Mouse (Mus musculus) limb, embryonic 14.5 days (tissue): ENCODE measurements around the gene Olfr1371. TPM values are rescaled to one million over a fixed set of nuclear protein-coding genes. Genes with fewer than 3 reads are reported as not detected.

Experiments used
- ATAC-seq: fragments of 200-750 bp; cut with Nextera tagmentation; 2 replicates; pipeline ENCODE4 v1.8.0; 2017; ENCODE audit warnings: low read depth, moderate number of reproducible peaks, moderate TSS enrichment; ENCODE audit not compliant: low FRiP score
- DNase-seq: peaks from one replicate; pipeline ENCODE4 v3.0.0-alpha.2; 2015; ENCODE audit warnings: low spot score
- H3K27ac ChIP-seq: fragments of 300-500 bp; sonication (generic); replicated peaks from 2 replicates; pipeline ENCODE4 v1.5.1; 2014; ENCODE audit warnings: low read depth, mild to moderate bottlenecking, low read length, moderate library complexity, mixed read lengths
- H3K27me3 ChIP-seq: fragments of 300-500 bp; sonication (generic); 2 replicates; pipeline ENCODE4 v1.6.1; 2014; ENCODE audit warnings: low read length, mixed read lengths; ENCODE audit not compliant: control insufficient read depth, insufficient read depth
- H3K36me3 ChIP-seq: fragments of 300-500 bp; sonication (generic); 2 replicates; pipeline ENCODE4 v1.6.1; 2014; ENCODE audit warnings: mild to moderate bottlenecking, low read length, moderate library complexity, mixed read lengths; ENCODE audit not compliant: control insufficient read depth, insufficient read depth
- H3K4me1 ChIP-seq: fragments of 300-500 bp; sonication (generic); 2 replicates; pipeline ENCODE4 v1.6.1; 2014; ENCODE audit warnings: antibody characterized with exemption, low read length, mixed read lengths; ENCODE audit not compliant: control insufficient read depth, insufficient read depth
- H3K4me2 ChIP-seq: fragments of 300-500 bp; sonication (generic); replicated peaks from 2 replicates; pipeline ENCODE4 v1.6.1; 2014; ENCODE audit warnings: low read depth, mild to moderate bottlenecking, low read length, moderate library complexity; ENCODE audit not compliant: severe bottlenecking
- H3K4me3 ChIP-seq: fragments of 300-500 bp; sonication (generic); replicated peaks from 2 replicates; pipeline ENCODE4 v1.5.1; 2014; ENCODE audit warnings: low read length
- H3K9ac ChIP-seq: fragments of 300-500 bp; sonication (generic); 2 replicates; pipeline ENCODE4 v1.6.1; 2014; ENCODE audit warnings: mild to moderate bottlenecking, low read depth, low read length, moderate library complexity; ENCODE audit not compliant: severe bottlenecking
- H3K9me3 ChIP-seq: fragments of 300-500 bp; sonication (generic); 2 replicates; pipeline ENCODE4 v1.6.1; 2016; ENCODE audit warnings: low read length; ENCODE audit not compliant: control insufficient read depth
- POLR2A ChIP-seq: fragments of 200-500 bp; IDR thresholded peaks from 2 replicates; pipeline ENCODE4 v1.8.0; 2012; ENCODE audit warnings: inconsistent platforms, mild to moderate bottlenecking, moderate library complexity, borderline replicate concordance; ENCODE audit not compliant: insufficient read depth, insufficient read length; ENCODE audit errors: extremely low read depth
- WGBS: fragments of 180-500 bp; shearing (Covaris S2); extraction: QIAGEN DNeasy Blood & Tissue Kit; methylation state at CpG from one replicate; pipeline ENCODE4 v1.1.7; 2014; 5-methylcytosine and 5-hydroxymethylcytosine counted together
- polyA plus RNA-seq, 2 experiments: library from polyadenylated mRNA; depleted of rRNA in 1 of 2; stranded (reverse) in 1 of 2; unstranded in 1 of 2; fragments of >200 nt; fragmentation: Nextera tagmentation in 1 of 2; extraction: Ambion mirVana in 1 of 2; gene quantifications; 2 replicates each; pipeline versions ENCODE4 v1.2.1 to v1.2.3; 2012 to 2014

Olfr1371 gene
- polyA plus RNA-seq, 2 experiments: not detected

GRCm38 (mm10) chr11:52230694-52231093 lies 16.9 kb upstream of the Olfr1371 start:
- Histone ChIP-seq H3K36me3 (no peaks in the 10 kb centered on the region), H3K9me3 (no peaks in the 10 kb centered on the region), H3K27ac (no peak overlapping the region), H3K4me3 (peak overlapping the region; percentile 100; the same call in 1 of the 2 replicates), H3K9ac (peak overlapping the region; percentile 99; the same call in 1 of the 2 replicates), H3K27me3 (no peaks in the 10 kb centered on the region), H3K4me1 (peaks cover 16% of the 10 kb centered on the region; the same call in 1 of the 2 replicates), H3K4me2 (peak overlapping the region; percentile 61)
- no peak for TF ChIP-seq POLR2A
- ATAC-seq (no peak), DNase-seq (no peak)
- WGBS: 53% methylated on average over 5 of the region's 5 CpGs

- DNase-seq: no peak
- WGBS: 78% methylated on average over 7 of the region's 7 CpGs
- no peak for TF ChIP-seq POLR2A
- Histone ChIP-seq H3K9me3 (no peaks in the 10 kb centered on the region), H3K4me2 (no peak overlapping the region), H3K9ac (no peak overlapping the region), H3K4me1 (peaks cover 16% of the 10 kb centered on the region; the same call in 1 of the 2 replicates), H3K27ac (no peak overlapping the region), H3K4me3 (no peak overlapping the region), H3K36me3 (no peaks in the 10 kb centered on the region), H3K27me3 (no peaks in the 10 kb centered on the region)
- ATAC-seq: no peak
Observed at GRCm38 (mm10) chr11:52228722-52229448, 15.1 kb upstream of the Olfr1371 start.

- H3K4me1 ChIP-seq: peaks cover 9% of the 10 kb centered on the region; the same call in 1 of the 2 replicates
- DNase-seq (no peak), ATAC-seq (no peak)
- no peaks in the 10 kb centered on the region for H3K9me3 ChIP-seq
- H3K9ac ChIP-seq: no peak overlapping the region
- 74% methylated on average over 13 of the region's 13 CpGs for WGBS
- no peaks in the 10 kb centered on the region for H3K27me3 ChIP-seq
- no peak overlapping the region for H3K27ac ChIP-seq
- no peaks in the 10 kb centered on the region for H3K36me3 ChIP-seq
- no peak overlapping the region for H3K4me3 ChIP-seq
- no peak overlapping the region for H3K4me2 ChIP-seq
- no peak for TF ChIP-seq POLR2A
Observed at GRCm38 (mm10) chr11:52227466-52228226, 13.9 kb upstream of the Olfr1371 start.

GRCm38 (mm10) chr11:52227053-52227452 lies 13.3 kb upstream of the Olfr1371 start:
- Histone ChIP-seq H3K9ac (no peak overlapping the region), H3K27ac (no peak overlapping the region), H3K36me3 (no peaks in the 10 kb centered on the region), H3K4me1 (peaks cover 9% of the 10 kb centered on the region; the same call in 1 of the 2 replicates), H3K4me3 (no peak overlapping the region), H3K9me3 (no peaks in the 10 kb centered on the region), H3K27me3 (no peaks in the 10 kb centered on the region), H3K4me2 (no peak overlapping the region)
- no peak for DNase-seq
- WGBS: 80% methylated on average over 3 of the region's 3 CpGs
- TF ChIP-seq POLR2A: no peak
- ATAC-seq: no peak

- no peak overlapping the region for H3K4me2 ChIP-seq
- H3K4me3 ChIP-seq: no peak overlapping the region
- no peaks in the 10 kb centered on the region for H3K36me3 ChIP-seq
- H3K4me1 ChIP-seq: peaks cover 9% of the 10 kb centered on the region; the same call in 1 of the 2 replicates
- ATAC-seq (no peak), DNase-seq (no peak)
- no peak overlapping the region for H3K27ac ChIP-seq
- H3K9ac ChIP-seq: no peak overlapping the region
- H3K9me3 ChIP-seq: no peaks in the 10 kb centered on the region
- 61% methylated on average over 3 of the region's 3 CpGs for WGBS
- H3K27me3 ChIP-seq: no peaks in the 10 kb centered on the region
- TF ChIP-seq POLR2A: no peak
Observed at GRCm38 (mm10) chr11:52225986-52226599, 12.3 kb upstream of the Olfr1371 start.
